Mouse (Mus musculus) intestine, embryonic 15.5 days (tissue): Measurements from ENCODE around the gene Timp3. TPM values are rescaled to one million over a fixed set of nuclear protein-coding genes. Genes with fewer than 3 reads are reported as not detected.

Source experiments
- ATAC-seq: fragments of 200-750 bp; cut with Nextera tagmentation; 2 replicates; pipeline ENCODE4 v1.8.0; 2017; ENCODE audit warnings: moderate TSS enrichment, moderate library complexity
- H3K27ac ChIP-seq: fragments of 300-500 bp; sonication (generic); 2 replicates; pipeline ENCODE4 v1.5.1; 2015; ENCODE audit warnings: mild to moderate bottlenecking, inconsistent platforms
- H3K27me3 ChIP-seq: fragments of 300-500 bp; sonication (generic); replicated peaks from 2 replicates; pipeline ENCODE4 v1.6.1; 2015; ENCODE audit warnings: inconsistent platforms
- H3K36me3 ChIP-seq: fragments of 300-500 bp; sonication (generic); 2 replicates; pipeline ENCODE4 v1.6.1; 2015; ENCODE audit warnings: inconsistent platforms
- H3K4me1 ChIP-seq: fragments of 300-500 bp; sonication (generic); replicated peaks from 2 replicates; pipeline ENCODE4 v1.6.1; 2015; ENCODE audit warnings: inconsistent platforms
- H3K4me2 ChIP-seq: fragments of 300-500 bp; sonication (generic); replicated peaks from 2 replicates; pipeline ENCODE4 v1.6.1; 2015; ENCODE audit warnings: mild to moderate bottlenecking, inconsistent platforms
- H3K4me3 ChIP-seq: fragments of 300-500 bp; sonication (generic); replicated peaks from 2 replicates; pipeline ENCODE4 v1.5.1; 2015; ENCODE audit warnings: inconsistent platforms
- H3K9ac ChIP-seq: fragments of 300-500 bp; sonication (generic); 2 replicates; pipeline ENCODE4 v1.6.1; 2015; ENCODE audit warnings: inconsistent platforms
- H3K9me3 ChIP-seq: fragments of 300-500 bp; sonication (generic); 2 replicates; pipeline ENCODE4 v1.6.1; 2016; ENCODE audit warnings: inconsistent platforms
- WGBS: fragments of 180-500 bp; shearing (Covaris S2); methylation state at CpG from one replicate; pipeline ENCODE4 v1.1.7; 2015; 5-methylcytosine and 5-hydroxymethylcytosine counted together
- polyA plus RNA-seq: library from polyadenylated mRNA; unstranded; fragments of >200 nt; fragmentation: Nextera tagmentation; extraction: Ambion mirVana; gene quantifications from 2 replicates; pipeline ENCODE4 v1.2.1, GENCODE M21; 2015

The Timp3 gene
- polyA plus RNA-seq, 1 experiment from 2014 or later, result 44.6 TPM

- WGBS, result 93% methylated on average over 5 of the region's 5 CpGs
Measured at GRCm38 (mm10) chr10:86318552-86319140, 18.5 kb downstream of the Timp3 start.

GRCm38 (mm10) chr10:86319526-86319925 lies 19.4 kb downstream of the Timp3 start:
- no peaks in the 10 kb centered on the region for H3K36me3 ChIP-seq
- no peaks in the 10 kb centered on the region for H3K9me3 ChIP-seq
- H3K27ac ChIP-seq, result no peak overlapping the region
- no peak overlapping the region for H3K4me3 ChIP-seq
- 49% methylated on average over 3 of the region's 3 CpGs for WGBS
- no peak overlapping the region for H3K9ac ChIP-seq
- no peak for ATAC-seq
- H3K4me1 ChIP-seq, result no peaks in the 10 kb centered on the region
- H3K27me3 ChIP-seq, result no peaks in the 10 kb centered on the region
- no peak overlapping the region for H3K4me2 ChIP-seq

More at GRCm38 (mm10) chr10:86318552-86319140, 18.5 kb downstream of the Timp3 start:
- no peaks in the 10 kb centered on the region for H3K36me3 ChIP-seq
- H3K4me1 ChIP-seq, result no peaks in the 10 kb centered on the region
- ATAC-seq, result no peak
- no peaks in the 10 kb centered on the region for H3K27me3 ChIP-seq
- H3K9ac ChIP-seq, result no peak overlapping the region
- no peak overlapping the region for H3K27ac ChIP-seq
- H3K9me3 ChIP-seq, result no peaks in the 10 kb centered on the region
- no peak overlapping the region for H3K4me3 ChIP-seq
- H3K4me2 ChIP-seq, result no peak overlapping the region

- no peak for ATAC-seq
- H3K4me2 ChIP-seq, result no peak overlapping the region
- no peaks in the 10 kb centered on the region for H3K36me3 ChIP-seq
- H3K27me3 ChIP-seq, result no peaks in the 10 kb centered on the region
- no peak overlapping the region for H3K27ac ChIP-seq
- H3K9ac ChIP-seq, result no peak overlapping the region
- no peak overlapping the region for H3K4me3 ChIP-seq
- H3K4me1 ChIP-seq, result no peaks in the 10 kb centered on the region
- no peaks in the 10 kb centered on the region for H3K9me3 ChIP-seq
- 86% methylated on average over 5 of the region's 5 CpGs for WGBS
Measured at GRCm38 (mm10) chr10:86320204-86320603, 20.0 kb downstream of the Timp3 start.

DNA sequence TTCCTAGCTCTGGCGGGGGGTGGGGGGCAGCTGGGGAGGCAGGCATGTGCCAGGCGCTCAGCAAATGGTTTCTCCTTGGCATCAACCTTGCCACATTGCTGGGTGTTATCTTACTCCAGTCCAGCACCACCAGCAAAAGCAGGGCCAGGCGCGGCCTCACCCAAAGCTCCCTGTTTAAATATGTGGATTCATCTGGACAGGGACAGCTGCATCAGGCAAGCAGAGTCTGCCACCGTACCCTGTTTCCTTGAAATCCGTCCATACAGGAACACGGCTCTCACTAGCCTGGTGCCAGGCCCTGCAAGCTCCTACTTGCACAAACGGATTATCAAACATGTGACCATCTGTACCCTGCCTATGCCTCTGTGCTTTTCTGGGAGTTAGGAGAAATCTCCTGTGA lies 21.0 kb downstream of the Timp3 start:
- Histone ChIP-seq H3K27ac (no peak overlapping the region), H3K4me2 (no peak overlapping the region), H3K36me3 (no peaks in the 10 kb centered on the region), H3K9ac (no peak overlapping the region), H3K4me1 (no peaks in the 10 kb centered on the region), H3K27me3 (no peaks in the 10 kb centered on the region), H3K4me3 (no peak overlapping the region), H3K9me3 (no peaks in the 10 kb centered on the region)
- 75% methylated on average over 8 of the region's 8 CpGs for WGBS
- ATAC-seq, result no peak

GRCm38 (mm10) chr10:86322006-86322405 lies 21.8 kb downstream of the Timp3 start:
- no peak for ATAC-seq

DNA sequence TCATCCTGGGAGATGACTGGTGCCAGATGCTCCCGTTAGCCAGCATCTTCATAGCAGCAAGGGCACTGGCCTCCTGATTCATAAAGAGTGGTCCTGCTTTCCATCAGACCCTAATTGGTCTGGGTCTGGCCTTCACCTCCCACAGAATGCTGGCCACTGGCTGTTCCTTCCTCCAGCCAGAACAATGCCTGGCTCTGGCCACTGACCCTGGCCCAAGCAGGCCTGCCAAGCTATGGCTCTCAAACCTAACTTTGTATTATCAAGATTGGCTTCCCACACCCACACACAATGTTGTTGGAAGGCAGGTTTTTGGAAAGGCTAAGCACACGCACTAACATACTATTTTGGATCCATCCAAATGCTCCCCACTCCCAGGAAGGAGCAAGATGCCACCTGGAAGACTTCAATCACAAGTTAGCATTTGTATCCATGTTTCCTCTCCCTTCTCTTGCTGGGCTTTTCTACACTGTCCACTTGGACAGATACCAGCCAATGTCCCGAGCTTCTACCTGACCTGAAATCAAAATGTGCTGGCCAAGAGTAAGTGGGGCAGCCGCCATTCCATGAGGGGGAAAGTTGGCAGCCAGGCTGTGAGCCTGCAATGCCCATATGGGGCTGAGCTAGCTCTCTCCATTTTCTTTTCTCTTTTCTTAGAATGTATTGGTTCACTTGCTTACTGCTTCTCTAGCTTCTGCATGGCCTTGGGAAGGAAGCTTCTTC lies 23.3 kb downstream of the Timp3 start:
- no peaks in the 10 kb centered on the region for H3K4me1 ChIP-seq
- H3K4me3 ChIP-seq, result no peak overlapping the region
- WGBS, result 71% methylated on average over 4 of the region's 4 CpGs
- no peak overlapping the region for H3K4me2 ChIP-seq
- H3K9ac ChIP-seq, result no peak overlapping the region
- no peaks in the 10 kb centered on the region for H3K27me3 ChIP-seq
- no peak overlapping the region for H3K27ac ChIP-seq
- H3K36me3 ChIP-seq, result no peaks in the 10 kb centered on the region
- H3K9me3 ChIP-seq, result no peaks in the 10 kb centered on the region
- no peak for ATAC-seq

More at GRCm38 (mm10) chr10:86322006-86322405, 21.8 kb downstream of the Timp3 start:
- H3K27ac ChIP-seq, result no peak overlapping the region
- no peaks in the 10 kb centered on the region for H3K36me3 ChIP-seq
- no peaks in the 10 kb centered on the region for H3K4me1 ChIP-seq
- 50% methylated on average over 1 of the region's 1 CpGs for WGBS
- H3K4me2 ChIP-seq, result no peak overlapping the region
- H3K9ac ChIP-seq, result no peak overlapping the region
- no peaks in the 10 kb centered on the region for H3K27me3 ChIP-seq
- H3K4me3 ChIP-seq, result no peak overlapping the region
- no peaks in the 10 kb centered on the region for H3K9me3 ChIP-seq

DNA sequence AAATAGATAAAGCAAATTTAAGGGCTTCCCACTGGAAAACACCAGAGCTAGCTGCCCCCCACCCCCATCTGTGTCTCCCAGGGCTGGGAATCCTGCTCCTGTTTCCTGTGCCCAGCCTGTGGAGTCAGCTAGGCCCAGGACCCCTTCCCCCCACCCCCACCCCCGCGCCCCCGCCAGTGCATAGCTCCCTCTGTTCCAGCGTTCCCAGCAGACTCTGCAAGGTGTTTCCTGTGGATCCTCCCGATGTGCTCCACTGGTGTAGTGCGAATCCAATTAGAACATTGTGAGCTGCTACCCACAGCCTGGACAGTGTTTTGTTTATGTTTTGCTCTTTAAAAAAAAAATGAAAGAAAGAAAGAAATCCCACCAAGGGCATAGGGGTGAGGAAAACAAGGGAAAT lies 25.1 kb downstream of the Timp3 start:
- no peak overlapping the region for H3K4me2 ChIP-seq
- no peaks in the 10 kb centered on the region; the same call in 1 of the 2 replicates for H3K4me1 ChIP-seq
- no peaks in the 10 kb centered on the region for H3K27me3 ChIP-seq
- H3K4me3 ChIP-seq, result no peak overlapping the region
- no peaks in the 10 kb centered on the region for H3K36me3 ChIP-seq
- no peaks in the 10 kb centered on the region for H3K9me3 ChIP-seq
- 43% methylated on average over 6 of the region's 6 CpGs for WGBS
- H3K27ac ChIP-seq, result no peak overlapping the region
- no peak overlapping the region for H3K9ac ChIP-seq
- ATAC-seq, result no peak

DNA sequence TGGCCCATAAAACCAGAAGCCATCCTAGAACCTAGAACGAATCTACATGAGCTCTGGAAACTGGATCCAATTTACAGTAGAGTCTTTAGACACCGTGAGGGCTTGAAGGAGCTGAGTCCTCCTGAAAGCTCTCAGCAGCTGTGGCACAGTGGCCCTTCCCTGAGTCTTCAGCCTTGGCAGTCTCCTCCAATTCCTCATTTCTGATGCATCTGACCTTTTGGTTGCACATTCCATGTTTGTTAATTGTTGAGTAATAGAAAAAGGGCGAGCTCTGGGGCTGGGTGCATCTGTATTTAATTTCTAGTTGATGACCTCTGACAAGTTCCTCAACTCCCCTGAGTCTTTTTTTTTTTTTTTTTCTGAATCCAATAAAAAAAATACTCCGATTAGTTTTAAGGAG lies 28.0 kb downstream of the Timp3 start:
- Histone ChIP-seq H3K9ac (no peak overlapping the region), H3K36me3 (no peaks in the 10 kb centered on the region), H3K4me3 (no peak overlapping the region), H3K27me3 (no peaks in the 10 kb centered on the region), H3K4me2 (no peak overlapping the region), H3K4me1 (peaks cover 18% of the 10 kb centered on the region), H3K9me3 (no peaks in the 10 kb centered on the region), H3K27ac (no peak overlapping the region)
- WGBS, result 88% methylated on average over 4 of the region's 4 CpGs
- ATAC-seq, result no peak

DNA sequence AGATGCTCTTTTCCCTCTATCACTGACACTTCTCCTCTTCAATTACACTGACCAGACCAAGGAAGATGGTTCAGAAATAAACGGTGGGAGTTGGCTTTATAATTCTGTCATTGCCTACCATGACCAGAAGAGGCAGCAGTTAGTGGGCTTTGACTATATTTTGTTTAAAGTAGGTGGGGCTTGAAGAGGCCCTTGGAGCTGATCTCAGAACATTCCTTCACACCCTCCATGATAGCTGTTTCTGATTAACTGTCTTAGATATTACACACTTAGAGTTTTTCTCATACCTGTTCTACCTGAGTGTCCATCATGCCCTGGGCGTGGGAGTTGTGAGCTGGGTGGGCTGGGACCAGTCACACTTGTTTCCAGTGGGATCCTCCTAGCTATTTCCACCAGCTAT lies 28.5 kb downstream of the Timp3 start:
- Histone ChIP-seq H3K9me3 (no peaks in the 10 kb centered on the region), H3K27me3 (no peaks in the 10 kb centered on the region), H3K9ac (no peak overlapping the region), H3K36me3 (no peaks in the 10 kb centered on the region), H3K27ac (no peak overlapping the region), H3K4me2 (no peak overlapping the region), H3K4me1 (peaks cover 21% of the 10 kb centered on the region), H3K4me3 (no peak overlapping the region)
- no peak for ATAC-seq
- WGBS, result 67% methylated on average over 2 of the region's 2 CpGs

DNA sequence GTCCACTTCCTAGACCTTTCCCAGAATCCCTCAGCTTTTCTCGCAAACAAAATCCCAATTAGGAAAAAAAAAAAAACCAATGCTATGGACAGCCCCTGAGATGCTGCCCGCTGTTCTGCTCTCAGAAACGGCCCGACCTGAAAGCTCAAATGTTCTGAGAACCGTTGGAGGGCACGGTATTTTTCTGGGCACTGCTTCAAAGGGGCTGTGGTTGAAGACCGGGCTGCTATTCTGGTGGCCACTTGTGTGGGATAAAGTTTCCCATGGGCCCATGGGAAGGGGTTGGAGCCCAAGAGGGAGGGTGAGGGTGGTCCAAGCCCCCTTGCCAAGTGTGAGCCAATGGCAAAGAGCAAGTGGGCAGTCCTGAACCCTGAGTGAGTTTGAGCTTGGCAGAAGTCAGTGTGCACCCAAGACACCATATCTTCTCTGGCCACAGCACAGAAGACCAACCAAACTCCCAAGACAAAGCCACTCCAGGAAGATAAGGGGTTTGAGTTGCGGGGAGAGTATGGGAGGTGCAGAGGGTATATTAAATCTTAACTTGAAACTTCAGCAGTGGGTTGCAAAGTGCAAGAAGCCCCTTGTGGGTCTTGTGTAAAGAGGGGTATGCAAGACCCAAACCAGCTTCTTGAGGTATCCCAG lies 29.2 kb downstream of the Timp3 start:
- Histone ChIP-seq H3K27me3 (no peaks in the 10 kb centered on the region), H3K36me3 (no peaks in the 10 kb centered on the region), H3K9ac (no peak overlapping the region), H3K4me3 (no peak overlapping the region), H3K9me3 (no peaks in the 10 kb centered on the region), H3K4me2 (no peak overlapping the region), H3K27ac (no peak overlapping the region), H3K4me1 (peaks cover 22% of the 10 kb centered on the region)
- WGBS, result 95% methylated on average over 8 of the region's 8 CpGs
- ATAC-seq, result no peak

DNA sequence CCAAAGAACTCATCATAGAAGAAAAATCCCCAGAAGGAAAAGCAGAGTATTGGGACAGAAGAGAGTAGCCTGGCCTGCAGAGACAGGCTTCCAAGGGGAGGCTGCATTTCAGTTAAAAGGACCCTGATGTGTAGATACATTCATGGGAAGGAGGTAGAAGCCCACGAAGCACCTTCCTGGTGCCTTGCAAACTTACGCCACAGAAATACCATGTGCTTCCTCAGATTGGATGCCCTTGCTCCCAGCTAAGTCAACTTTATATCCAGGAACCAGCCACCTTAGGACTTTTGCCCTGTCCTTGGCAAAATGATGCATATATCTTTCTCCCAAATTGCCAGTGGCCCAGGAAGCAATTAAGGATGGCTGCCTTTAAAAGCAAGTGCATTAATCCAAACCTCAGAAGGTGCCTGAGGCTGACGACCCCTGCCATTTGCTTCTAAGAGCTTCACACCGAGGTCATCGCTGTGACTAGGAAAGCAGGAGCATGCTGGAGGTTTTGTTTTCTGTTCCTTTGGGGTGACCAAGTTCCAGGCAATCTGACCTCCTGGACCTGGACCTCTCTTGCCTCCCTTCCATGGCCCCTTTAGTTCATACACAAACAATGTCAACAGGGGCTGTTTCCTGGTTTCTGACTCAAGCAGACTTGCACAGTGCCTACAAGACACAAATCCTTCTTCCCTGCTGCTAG lies 31.0 kb downstream of the Timp3 start:
- no peak overlapping the region; the same call in 1 of the 2 replicates for H3K4me2 ChIP-seq
- H3K27me3 ChIP-seq, result no peaks in the 10 kb centered on the region
- no peak for ATAC-seq
- H3K4me3 ChIP-seq, result no peak overlapping the region
- H3K4me1 ChIP-seq, result peaks cover 32% of the 10 kb centered on the region
- H3K36me3 ChIP-seq, result no peaks in the 10 kb centered on the region
- H3K27ac ChIP-seq, result peak overlapping the region; percentile 68
- 59% methylated on average over 5 of the region's 5 CpGs for WGBS
- no peaks in the 10 kb centered on the region for H3K9me3 ChIP-seq
- H3K9ac ChIP-seq, result no peak overlapping the region

DNA sequence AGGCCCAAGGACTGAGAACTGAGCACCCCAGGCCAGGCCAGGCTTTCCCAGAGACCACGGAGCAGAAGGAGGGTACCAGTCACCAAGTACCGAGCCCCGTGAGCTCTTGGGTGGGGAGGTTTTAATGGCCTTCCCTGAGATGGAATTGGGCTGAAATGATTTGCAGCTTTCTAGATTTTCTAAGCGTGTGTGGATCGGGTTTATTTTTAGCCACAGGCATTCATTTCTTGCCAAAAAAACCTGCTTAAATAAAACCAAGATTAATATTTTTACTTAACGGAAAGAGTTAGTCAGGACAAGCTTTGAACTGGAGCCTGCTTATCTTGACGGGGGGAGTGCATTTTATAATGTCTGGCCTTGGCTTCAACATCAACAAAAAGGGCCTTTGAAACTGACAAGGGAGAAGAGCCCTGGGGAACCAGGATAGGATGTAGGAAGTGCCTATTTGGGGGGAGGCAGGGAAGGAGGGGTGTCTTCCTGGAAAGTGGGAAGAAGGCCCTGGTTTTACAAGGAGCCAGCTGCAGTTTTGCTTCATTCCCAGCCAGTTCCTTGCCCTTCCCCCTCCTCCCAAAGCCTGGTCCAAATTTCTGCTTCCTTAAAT lies 31.6 kb downstream of the Timp3 start:
- Histone ChIP-seq H3K9me3 (no peaks in the 10 kb centered on the region), H3K27me3 (no peaks in the 10 kb centered on the region), H3K27ac (peak overlapping the region; percentile 68), H3K4me2 (no peak overlapping the region; the same call in 1 of the 2 replicates), H3K9ac (no peak overlapping the region), H3K36me3 (no peaks in the 10 kb centered on the region), H3K4me1 (peaks cover 32% of the 10 kb centered on the region), H3K4me3 (no peak overlapping the region)
- peak; percentile 21; the same call in 1 of the 2 replicates for ATAC-seq
- 17% methylated on average over 7 of the region's 7 CpGs for WGBS
